Mouse (Mus musculus) heart, embryonic 14.5 days (tissue): ENCODE results near the gene Eif5. TPM values are rescaled to one million over a fixed set of nuclear protein-coding genes. Genes with fewer than 3 reads are reported as not detected.
"Not testable (repeated sequence)": the region's sequence is repeated elsewhere in the genome, so short reads cannot be mapped to it uniquely, and the experiment has no call there.

Source experiments
- ATAC-seq: fragments of 200-750 bp; cut with Nextera tagmentation; 2 replicates; pipeline ENCODE4 v1.8.0; 2017; ENCODE audit warnings: low read depth, moderate TSS enrichment; ENCODE audit not compliant: insufficient number of reproducible peaks, insufficient read depth, low FRiP score
- H3K27ac ChIP-seq, 2 experiments: fragments of 200-500 bp in 1 of 2; fragments of 300-500 bp in 1 of 2; sonication (generic) in 1 of 2; replicated peaks in 1 of 2; 2 replicates each; pipeline ENCODE4 v1.5.1; 2012 to 2014; ENCODE audit warnings: low read depth in 2 of 2, low read length in 2 of 2, control low read depth in 1 of 2, mild to moderate bottlenecking in 1 of 2, mixed read lengths in 1 of 2; ENCODE audit not compliant: control insufficient read depth in 1 of 2, insufficient read depth in 1 of 2
- H3K27me3 ChIP-seq: fragments of 300-500 bp; sonication (generic); 2 replicates; pipeline ENCODE4 v1.6.1; 2014; ENCODE audit warnings: mild to moderate bottlenecking, low read length, control low read depth; ENCODE audit not compliant: control insufficient read depth, insufficient read depth
- H3K36me3 ChIP-seq: fragments of 300-500 bp; sonication (generic); 2 replicates; pipeline ENCODE4 v1.6.1; 2014; ENCODE audit warnings: mild to moderate bottlenecking, control low read depth, low read length, mixed read lengths; ENCODE audit not compliant: control insufficient read depth, insufficient read depth
- H3K4me1 ChIP-seq, 2 experiments: fragments of 200-500 bp in 1 of 2; fragments of 300-500 bp in 1 of 2; sonication (generic) in 1 of 2; 2 replicates each; pipeline ENCODE4 v1.6.1; 2012 to 2014; ENCODE audit warnings: low read length in 2 of 2, control low read depth in 1 of 2, mixed read lengths in 1 of 2; ENCODE audit not compliant: control insufficient read depth in 2 of 2, insufficient read depth in 2 of 2
- H3K4me2 ChIP-seq: fragments of 300-500 bp; sonication (generic); 2 replicates; pipeline ENCODE4 v1.6.1; 2014; ENCODE audit warnings: mild to moderate bottlenecking, low read length
- H3K4me3 ChIP-seq, 2 experiments: fragments of 200-500 bp in 1 of 2; fragments of 300-500 bp in 1 of 2; sonication (generic) in 1 of 2; 2 replicates each; pipeline ENCODE4 v1.5.1; 2012 to 2014; ENCODE audit warnings: low read length in 2 of 2, mild to moderate bottlenecking in 2 of 2, control low read depth in 1 of 2, low read depth in 1 of 2, moderate library complexity in 1 of 2; ENCODE audit not compliant: control insufficient read depth in 1 of 2, insufficient read depth in 1 of 2
- H3K9ac ChIP-seq: fragments of 300-500 bp; sonication (generic); 2 replicates; pipeline ENCODE4 v1.6.1; 2014; ENCODE audit warnings: mild to moderate bottlenecking, low read length
- H3K9me3 ChIP-seq: fragments of 300-500 bp; sonication (generic); 2 replicates; pipeline ENCODE4 v1.6.1; 2016; ENCODE audit warnings: low read length, control low read depth; ENCODE audit not compliant: control insufficient read depth
- WGBS: fragments of 180-500 bp; shearing (Covaris S2); extraction: QIAGEN DNeasy Blood & Tissue Kit; methylation state at CpG from one replicate; pipeline ENCODE4 v1.1.7; 2014; 5-methylcytosine and 5-hydroxymethylcytosine counted together
- polyA plus RNA-seq: library from polyadenylated mRNA; unstranded; fragments of >200 nt; fragmentation: Nextera tagmentation; extraction: Ambion mirVana; gene quantifications from 2 replicates; pipeline ENCODE4 v1.2.1, GENCODE M21; 2014

Eif5 gene
- polyA plus RNA-seq, 1 experiment from 2014 or later, result 364 TPM

DNA sequence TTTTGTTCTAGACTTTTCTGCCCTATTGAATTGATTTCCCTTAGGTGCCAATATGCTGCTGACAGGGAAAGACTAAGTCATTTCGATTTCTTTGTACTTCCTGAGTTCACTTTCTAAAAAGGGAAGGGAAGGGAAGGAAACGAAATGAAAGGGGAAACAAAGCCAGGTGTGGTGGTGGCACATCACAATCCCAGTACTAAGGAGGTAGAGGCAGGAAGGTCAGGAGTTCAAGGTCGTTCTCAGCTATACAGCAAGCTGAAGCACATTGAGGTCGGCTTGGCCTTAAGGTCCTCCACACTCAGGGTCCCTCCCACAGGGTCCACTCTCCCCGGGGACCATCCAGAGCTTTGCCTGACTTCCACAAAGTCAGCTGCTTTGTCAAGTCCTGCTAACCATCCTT lies 34.2 kb upstream of the Eif5 start:
- ATAC-seq, result no peak
- H3K27ac ChIP-seq, result no peak overlapping the region
- no peaks in the 10 kb centered on the region for H3K4me1 ChIP-seq
- no peak overlapping the region for H3K4me3 ChIP-seq
- no peak overlapping the region for H3K4me2 ChIP-seq
- no peak overlapping the region for H3K9ac ChIP-seq
- H3K36me3 ChIP-seq, result no peaks in the 10 kb centered on the region
- H3K27me3 ChIP-seq, result peaks cover 3% of the 10 kb centered on the region; the same call in 1 of the 2 replicates
- H3K9me3 ChIP-seq, result no peaks in the 10 kb centered on the region
- 58% methylated on average over 5 of the region's 5 CpGs for WGBS

DNA sequence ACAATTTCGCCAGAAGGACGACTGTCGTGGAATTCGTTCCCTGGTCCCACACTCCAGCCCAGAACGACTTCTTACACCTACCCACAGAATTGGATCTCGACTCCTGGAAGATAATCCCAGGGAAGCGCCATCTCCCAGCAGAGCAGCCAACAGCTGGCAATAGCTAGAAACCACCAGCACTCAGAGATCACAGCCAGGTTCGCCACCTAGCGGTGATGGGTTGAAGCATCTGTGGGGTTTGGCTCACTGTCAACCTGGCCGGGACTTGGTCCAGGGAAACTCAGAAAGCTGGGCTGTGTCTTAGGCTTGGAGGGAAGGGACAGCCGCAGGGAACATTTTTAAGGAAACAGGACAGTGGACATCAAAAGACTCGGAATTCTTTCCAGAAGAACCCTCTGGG lies 32.9 kb upstream of the Eif5 start:
- Histone ChIP-seq H3K4me1 (no peaks in the 10 kb centered on the region), H3K36me3 (no peaks in the 10 kb centered on the region), H3K4me2 (no peak overlapping the region), H3K9me3 (no peaks in the 10 kb centered on the region), H3K9ac (no peak overlapping the region), H3K4me3 (no peak overlapping the region), H3K27ac (no peak overlapping the region), H3K27me3 (peaks cover 3% of the 10 kb centered on the region; the same call in 1 of the 2 replicates)
- 0 out of 2 replicates have a peak, but pooled peaks have one; percentile 49 for ATAC-seq
- WGBS, result 2% methylated on average over 12 of the region's 12 CpGs

DNA sequence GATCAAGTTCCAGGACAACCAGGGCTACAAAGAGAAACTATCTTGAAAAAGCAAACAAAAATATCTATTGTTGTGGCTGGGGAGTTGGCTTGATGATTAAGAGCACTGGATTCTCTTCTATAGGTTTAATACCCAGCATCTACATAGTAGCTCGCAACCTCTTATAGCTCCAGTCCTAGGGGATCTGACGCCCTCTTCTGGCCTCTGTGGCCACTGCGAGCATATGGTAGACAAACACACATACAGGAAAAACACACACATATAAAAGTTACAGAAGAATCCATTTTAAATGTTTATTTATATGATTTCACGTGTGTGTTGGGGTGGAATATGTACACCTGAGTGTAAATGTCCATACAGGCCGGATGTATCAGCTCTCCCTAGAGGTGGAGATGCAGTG lies 30.8 kb upstream of the Eif5 start:
- H3K9me3 ChIP-seq, result no peaks in the 10 kb centered on the region
- 55% methylated on average over 5 of the region's 5 CpGs for WGBS

DNA sequence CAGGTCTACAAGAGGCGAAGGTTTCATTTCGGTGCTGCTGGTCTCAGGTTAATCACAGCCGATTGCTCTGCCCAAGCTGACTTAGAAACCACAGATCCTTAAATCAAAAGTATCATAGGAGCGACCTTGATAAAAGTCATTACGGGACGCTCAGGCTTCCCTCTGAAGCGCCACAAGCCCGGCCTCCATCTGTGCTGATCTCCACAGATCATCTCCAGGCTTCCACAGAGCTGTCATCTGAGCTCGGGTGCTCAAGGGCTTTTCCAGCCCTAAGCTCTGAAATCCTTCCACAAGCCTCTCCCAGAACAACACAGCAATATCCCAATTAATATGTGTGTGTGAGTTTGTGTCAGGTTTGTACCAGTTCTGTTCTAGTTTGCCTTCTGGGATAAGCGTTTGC lies 29.9 kb upstream of the Eif5 start:
- Histone ChIP-seq H3K4me1 (no peaks in the 10 kb centered on the region), H3K4me3 (no peak overlapping the region), H3K4me2 (no peak overlapping the region), H3K27me3 (peaks cover 3% of the 10 kb centered on the region; the same call in 1 of the 2 replicates), H3K36me3 (no peaks in the 10 kb centered on the region), H3K9ac (no peak overlapping the region), H3K9me3 (no peaks in the 10 kb centered on the region), H3K27ac (no peak overlapping the region)
- ATAC-seq, result no peak
- WGBS, result 80% methylated on average over 10 of the region's 10 CpGs

More for the DNA sequence above, 30.8 kb upstream of the Eif5 start:
- no peak overlapping the region for H3K9ac ChIP-seq
- peaks cover 3% of the 10 kb centered on the region; the same call in 1 of the 2 replicates for H3K27me3 ChIP-seq
- H3K4me1 ChIP-seq, result no peaks in the 10 kb centered on the region
- no peak overlapping the region for H3K4me3 ChIP-seq
- no peak overlapping the region for H3K4me2 ChIP-seq
- ATAC-seq, result no peak
- no peaks in the 10 kb centered on the region for H3K36me3 ChIP-seq
- H3K27ac ChIP-seq, result no peak overlapping the region

DNA sequence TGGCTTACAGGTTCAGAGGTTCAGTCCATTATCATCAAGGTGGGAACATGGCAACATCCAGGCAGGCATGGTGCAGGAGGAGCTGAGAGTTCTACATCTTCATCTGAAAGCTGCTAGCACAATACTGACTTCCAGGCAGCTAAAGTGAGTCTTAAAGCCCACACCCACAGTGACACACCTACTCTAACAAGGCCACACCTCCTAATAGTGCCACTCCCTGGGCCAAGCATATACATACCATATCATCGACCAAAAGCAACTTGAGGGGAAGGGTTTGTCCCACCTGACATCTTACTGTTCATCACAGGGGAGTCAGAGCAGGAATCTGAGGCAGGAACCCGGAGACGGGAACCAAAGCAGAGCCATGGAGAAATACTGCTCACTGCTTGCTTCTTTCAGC lies 29.4 kb upstream of the Eif5 start:
- WGBS, result 80% methylated on average over 3 of the region's 3 CpGs

DNA sequence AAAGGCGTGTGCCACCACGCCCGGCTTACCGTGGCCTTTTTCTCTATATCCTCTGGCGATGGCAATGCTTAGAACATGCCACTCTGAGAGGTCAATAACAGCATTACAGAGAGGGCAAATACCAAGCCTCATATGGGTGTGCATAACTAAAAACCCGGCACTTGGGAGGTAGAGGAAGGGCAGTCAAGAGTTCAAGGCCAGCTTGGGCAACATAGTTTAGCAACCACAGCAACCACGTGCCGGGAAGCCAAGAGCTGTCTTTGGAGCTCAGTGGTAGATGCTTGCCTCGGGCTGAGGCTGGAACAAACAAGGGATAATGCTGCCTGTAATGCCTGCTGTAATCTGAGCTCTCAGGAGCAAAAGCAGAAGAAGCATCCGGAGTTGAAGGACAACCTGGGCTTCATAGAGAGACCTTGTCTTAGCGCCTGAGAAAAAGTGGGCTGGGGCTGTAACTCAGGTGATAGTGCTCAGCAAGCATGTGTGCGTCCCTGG lies 25.2 kb upstream of the Eif5 start:
- Histone ChIP-seq H3K27me3 (no peaks in the 10 kb centered on the region), H3K9ac (no peak overlapping the region), H3K4me3 (no peak overlapping the region), H3K36me3 (no peaks in the 10 kb centered on the region), H3K27ac (no peak overlapping the region), H3K9me3 (no peaks in the 10 kb centered on the region), H3K4me1 (peaks cover 5 to 9% of the 10 kb centered on the region in 2 experiments), H3K4me2 (no peak overlapping the region)
- 83% methylated on average over 12 of the region's 12 CpGs for WGBS
- no peak for ATAC-seq

More for the DNA sequence above, 29.4 kb upstream of the Eif5 start:
- H3K9ac ChIP-seq, H3K4me3 ChIP-seq, H3K4me1 ChIP-seq, ATAC-seq, H3K9me3 ChIP-seq, H3K27ac ChIP-seq, H3K4me2 ChIP-seq, H3K27me3 ChIP-seq, H3K36me3 ChIP-seq: not testable (repeated sequence)

DNA sequence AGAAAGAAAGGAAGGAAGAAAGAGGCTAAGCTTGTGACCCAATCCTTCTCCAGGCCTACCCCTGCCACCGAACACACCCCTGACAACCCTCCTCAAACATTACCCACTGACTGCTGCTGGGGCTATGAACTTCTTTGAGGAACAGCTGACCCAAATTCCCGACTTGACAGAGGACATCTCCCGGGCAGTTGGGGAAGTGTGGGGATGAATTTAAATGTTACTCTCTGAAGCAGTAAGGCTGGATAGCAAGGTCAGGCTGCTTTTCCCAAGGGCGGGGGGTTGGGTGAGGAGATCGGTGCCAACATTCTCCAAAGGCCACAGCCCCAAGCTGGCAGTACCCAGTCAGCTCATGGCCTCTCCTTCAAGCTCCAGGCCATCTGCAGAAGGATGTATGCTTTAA lies 24.1 kb upstream of the Eif5 start:
- Histone ChIP-seq H3K9ac (no peak overlapping the region), H3K27ac (no peak overlapping the region), H3K9me3 (no peaks in the 10 kb centered on the region), H3K27me3 (no peaks in the 10 kb centered on the region), H3K36me3 (no peaks in the 10 kb centered on the region), H3K4me1 (peaks cover 5 to 9% of the 10 kb centered on the region in 2 experiments), H3K4me2 (no peak overlapping the region), H3K4me3 (no peak overlapping the region)
- no peak for ATAC-seq
- WGBS, result 56% methylated on average over 5 of the region's 5 CpGs

DNA sequence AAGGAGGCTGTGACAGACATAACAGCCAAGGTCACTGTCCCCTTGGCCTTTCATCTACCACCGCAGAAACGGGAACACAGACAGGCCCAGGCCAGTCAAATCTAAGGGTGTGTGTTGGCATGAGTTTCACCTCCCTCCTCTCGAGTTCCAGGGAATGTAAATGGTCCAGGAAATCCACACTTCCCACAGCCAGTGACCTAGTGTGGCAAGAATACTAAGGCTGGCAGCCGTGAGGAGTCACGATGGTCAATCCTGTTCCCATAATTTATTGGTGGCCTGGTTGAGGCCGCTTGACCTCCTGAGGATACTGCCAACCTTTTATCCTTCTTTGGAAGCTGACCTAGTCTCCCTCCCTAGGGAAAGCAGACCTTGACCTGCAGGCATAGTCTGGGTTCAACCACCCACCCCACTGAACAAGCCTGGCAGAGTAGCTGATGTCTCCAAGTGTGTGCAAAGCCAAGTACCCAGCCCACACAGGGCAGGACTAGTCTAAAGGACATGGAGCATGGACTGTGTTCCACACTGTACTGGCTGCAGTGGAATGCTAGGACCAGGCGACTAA lies 23.5 kb upstream of the Eif5 start:
- Histone ChIP-seq H3K9me3 (no peaks in the 10 kb centered on the region), H3K36me3 (no peaks in the 10 kb centered on the region), H3K9ac (no peak overlapping the region), H3K4me3 (no peak overlapping the region), H3K27ac (no peak overlapping the region), H3K27me3 (no peaks in the 10 kb centered on the region), H3K4me2 (no peak overlapping the region), H3K4me1 (peaks cover 5 to 9% of the 10 kb centered on the region in 2 experiments)
- WGBS, result 56% methylated on average over 7 of the region's 7 CpGs
- ATAC-seq, result no peak
